Mouse (Mus musculus) brown adipose tissue, adult 24 weeks (tissue): Measurements from ENCODE around the gene Nsg1. TPM values are rescaled to one million over a fixed set of nuclear protein-coding genes. Genes with fewer than 3 reads are reported as not detected.

Experiments
- H3K27ac ChIP-seq: fragments of 200-500 bp; replicated peaks from 2 replicates; pipeline ENCODE4 v1.5.1; 2012; ENCODE audit warnings: low read depth, mild to moderate bottlenecking, low read length
- H3K4me1 ChIP-seq: fragments of 200-500 bp; 2 replicates; pipeline ENCODE4 v1.6.1; 2012; ENCODE audit warnings: low read length, mixed read lengths; ENCODE audit not compliant: control insufficient read depth, insufficient read depth, insufficient read length
- H3K4me3 ChIP-seq: fragments of 200-500 bp; 2 replicates; pipeline ENCODE4 v1.5.1; 2012; ENCODE audit warnings: low read depth, mild to moderate bottlenecking, low read length, moderate library complexity; ENCODE audit not compliant: insufficient read depth
- polyA plus RNA-seq: library from polyadenylated mRNA; stranded (reverse); fragments of >200 nt; gene quantifications from 2 replicates; pipeline ENCODE4 v1.2.4, GENCODE M21; 2012; ENCODE audit not compliant: missing spikeins, insufficient read depth, insufficient read length

Nsg1 gene
- polyA plus RNA-seq, 1 experiment, result 2.0 TPM

GRCm38 (mm10) chr5:38106807-38107206 is 52.9 kb downstream of the Nsg1 start:
- Histone ChIP-seq H3K4me1 (no peaks in the 10 kb centered on the region), H3K4me3 (no peak overlapping the region), H3K27ac (no peak overlapping the region)

GRCm38 (mm10) chr5:38106080-38106697 is 53.5 kb downstream of the Nsg1 start:
- Histone ChIP-seq H3K4me3 (no peak overlapping the region), H3K27ac (no peak overlapping the region), H3K4me1 (no peaks in the 10 kb centered on the region)

GRCm38 (mm10) chr5:38102945-38103344 is 56.8 kb downstream of the Nsg1 start:
- Histone ChIP-seq H3K27ac (no peak overlapping the region), H3K4me3 (no peak overlapping the region), H3K4me1 (no peaks in the 10 kb centered on the region)

- no peak overlapping the region for H3K27ac ChIP-seq
- no peaks in the 10 kb centered on the region for H3K4me1 ChIP-seq
- no peak overlapping the region for H3K4me3 ChIP-seq
Measured at GRCm38 (mm10) chr5:38099139-38099676, 60.5 kb downstream of the Nsg1 start.

- Histone ChIP-seq H3K27ac (no peak overlapping the region), H3K4me1 (no peaks in the 10 kb centered on the region), H3K4me3 (no peak overlapping the region)
Measured at GRCm38 (mm10) chr5:38097501-38098093, 62.1 kb downstream of the Nsg1 start.

GRCm38 (mm10) chr5:38094331-38094730 is 65.4 kb downstream of the Nsg1 start:
- Histone ChIP-seq H3K4me3 (no peak overlapping the region), H3K4me1 (no peaks in the 10 kb centered on the region), H3K27ac (no peak overlapping the region)

DNA sequence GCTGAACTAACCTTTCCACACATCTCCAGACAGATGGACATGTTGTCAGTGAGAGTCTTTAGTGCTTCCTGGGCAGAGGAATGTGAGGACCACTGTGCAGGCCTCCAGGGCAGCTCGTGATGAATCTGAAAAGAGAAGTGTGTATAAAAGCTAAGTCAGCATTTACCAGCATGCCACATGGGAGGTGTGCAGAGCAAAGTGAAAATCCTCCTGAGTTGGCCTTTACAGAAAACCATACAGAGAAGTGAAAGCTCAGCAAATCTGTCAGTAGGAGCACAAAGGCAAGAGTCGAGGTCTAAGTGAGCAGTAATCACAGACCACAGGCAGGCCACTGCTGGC is 67.8 kb downstream of the Nsg1 start:
- no peaks in the 10 kb centered on the region for H3K4me1 ChIP-seq
- no peak overlapping the region for H3K27ac ChIP-seq
- no peak overlapping the region for H3K4me3 ChIP-seq

GRCm38 (mm10) chr5:38091046-38091965 is 68.4 kb downstream of the Nsg1 start:
- H3K4me3 ChIP-seq, result no peak overlapping the region
- no peaks in the 10 kb centered on the region for H3K4me1 ChIP-seq
- H3K27ac ChIP-seq, result no peak overlapping the region

GRCm38 (mm10) chr5:38090581-38090980 is 69.1 kb downstream of the Nsg1 start:
- no peaks in the 10 kb centered on the region for H3K4me1 ChIP-seq
- H3K27ac ChIP-seq, result no peak overlapping the region
- H3K4me3 ChIP-seq, result no peak overlapping the region

DNA sequence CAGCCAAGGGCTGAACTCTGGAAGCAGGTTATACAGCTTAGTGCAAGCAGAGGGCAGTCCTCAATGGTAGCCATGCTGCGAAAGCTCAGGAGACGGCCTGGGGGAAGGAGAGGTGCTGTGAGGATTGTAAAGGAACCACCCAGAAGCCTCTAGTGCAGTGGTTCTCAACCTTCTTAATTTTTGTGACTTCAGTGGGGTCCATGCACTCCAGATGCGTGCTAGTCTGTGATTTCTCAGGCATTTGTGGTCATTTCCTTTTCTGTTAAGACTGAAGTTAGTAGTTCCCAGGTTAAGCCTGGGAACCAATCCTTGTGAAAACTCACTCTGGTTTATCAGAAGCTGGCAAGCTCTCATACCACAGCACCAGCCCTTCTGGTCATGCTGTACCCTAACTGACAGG is 69.6 kb downstream of the Nsg1 start:
- H3K27ac ChIP-seq, result no peak overlapping the region
- H3K4me3 ChIP-seq, result no peak overlapping the region
- H3K4me1 ChIP-seq, result no peaks in the 10 kb centered on the region

Other genes with a start within 250 kb of the Nsg1 start
- gene Stx18, start 121.2 kb downstream of the Nsg1 start, polyA plus RNA-seq, result 52.3 and 61.2 TPM in 2 replicates
- 1.3 and 1.7 TPM in 2 replicates for gene Zbtb49, start 60.5 kb upstream of the Nsg1 start, polyA plus RNA-seq
- 32.3 and 32.7 TPM in 2 replicates for gene Lyar, start 60.6 kb upstream of the Nsg1 start, polyA plus RNA-seq
- gene Tmem128, start 100.3 kb upstream of the Nsg1 start, polyA plus RNA-seq, result 53.7 and 66.6 TPM in 2 replicates
- gene Otop1, start 116.1 kb upstream of the Nsg1 start, polyA plus RNA-seq, result 131 and 159 TPM in 2 replicates
- gene Drd5, start 159.5 kb upstream of the Nsg1 start, polyA plus RNA-seq, result not detected in 2 replicates